Mouse (Mus musculus): Measurements from ENCODE around the gene Ppp1r37.

GRCm38 (mm10) chr7:19491731-19492130 lies 71.1 kb downstream of the Ppp1r37 start:
- TF ChIP-seq ZC3H11A (IDR thresholded peaks at IDR 0.05; ENCODE audit: borderline replicate concordance, low read depth, low read length): no peak
- TF ChIP-seq CHD2 (IDR thresholded peaks at IDR 0.05; ENCODE audit: low read depth, low read length): no peak
- TF ChIP-seq ZNF384 (IDR thresholded peaks at IDR 0.05; ENCODE audit: low read depth, low read length): no peak
